Mouse (Mus musculus) layer of hippocampus, adult 18-20 months (tissue): ENCODE results near the gene Zan. TPM values are rescaled to one million over a fixed set of nuclear protein-coding genes. Genes with fewer than 3 reads are reported as not detected.
"Not testable (repeated sequence)": the region's sequence is repeated elsewhere in the genome, so short reads cannot be mapped to it uniquely, and the experiment has no call there.

ENCODE experiments used
- DNase-seq, 2 experiments: peaks; one replicate each; pipeline ENCODE4 v3.0.0; 2022; ENCODE audit warnings: low spot score in 2 of 2
- total RNA-seq, 2 experiments: library from RNA; stranded (reverse); gene quantifications; 2 replicates each; pipeline ENCODE4 v1.2.3; 2021

Gene Zan
- total RNA-seq, 2 experiments from 2014 or later: 0.15 to 0.33 TPM

GRCm38 (mm10) chr5:137501709-137502666, 25.1 kb upstream of the Zan start, which contains the start of gene Pop7:
Gene Pop7 (minus strand): TSS chr5:137502518.
- DNase-seq: peak; percentile 99 to 100

- DNase-seq: no peak
Observed at GRCm38 (mm10) chr5:137500186-137500585, 23.3 kb upstream of the Zan start.

- peak in 1 of 2 experiments; percentile 56 for DNase-seq
Observed at GRCm38 (mm10) chr5:137493831-137494230, 17.0 kb upstream of the Zan start.

DNA sequence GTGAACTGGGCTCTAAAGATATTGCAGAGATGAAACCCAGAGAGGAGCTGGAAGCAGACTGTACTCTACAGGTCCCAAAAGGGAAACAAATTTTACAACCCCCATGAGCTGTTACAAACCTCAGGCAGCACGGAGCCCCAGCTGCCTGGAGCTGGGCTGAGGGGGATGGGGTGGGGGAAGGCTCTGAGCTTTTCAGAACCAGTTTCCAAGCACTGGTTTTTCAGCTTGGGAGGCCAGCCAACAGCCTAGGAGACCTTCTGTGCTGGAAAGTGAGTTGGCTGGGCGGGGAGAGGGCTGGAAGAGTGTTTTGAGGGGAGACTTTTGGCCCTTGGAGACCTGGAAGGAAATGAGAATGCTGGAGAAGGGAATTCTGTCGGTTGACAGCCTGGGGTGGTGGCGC, 14.7 kb upstream of the Zan start:
- peak; percentile 54 to 70 for DNase-seq

DNA sequence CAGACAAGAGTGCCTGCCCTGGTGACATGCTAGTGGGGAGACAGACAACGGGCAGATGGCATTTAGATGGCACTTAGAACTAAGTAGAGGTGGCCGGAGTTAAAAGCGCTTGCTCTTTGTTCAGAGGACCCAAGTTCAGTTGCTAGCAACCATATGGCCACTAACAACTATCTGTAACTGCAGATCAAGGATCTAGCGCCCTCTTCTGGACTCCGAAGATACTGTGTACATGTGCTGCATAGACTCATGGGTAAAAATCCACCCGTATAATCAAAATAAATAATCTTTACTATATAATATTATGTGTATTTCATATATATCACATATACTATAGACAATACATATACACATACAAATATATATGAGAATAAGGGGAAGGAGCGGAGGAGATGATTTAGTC, 10.8 kb upstream of the Zan start:
- DNase-seq: no peak

DNA sequence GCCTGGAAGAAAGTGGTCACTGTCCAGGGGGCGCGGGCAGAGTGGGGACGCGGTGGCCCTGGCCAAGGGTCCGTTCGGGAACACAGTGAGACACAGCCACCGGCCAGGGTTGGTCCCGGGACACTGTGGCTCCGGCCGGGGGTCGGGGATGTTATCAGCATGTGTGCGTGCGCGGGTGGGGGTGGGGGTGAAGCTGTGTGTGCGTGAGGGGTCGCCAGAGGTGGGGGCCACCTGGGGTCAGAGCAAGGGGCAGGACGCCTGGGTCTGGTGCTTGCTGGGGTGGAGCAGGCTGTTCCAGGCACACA, 8.9 kb upstream of the Zan start:
- DNase-seq: no peak

DNA sequence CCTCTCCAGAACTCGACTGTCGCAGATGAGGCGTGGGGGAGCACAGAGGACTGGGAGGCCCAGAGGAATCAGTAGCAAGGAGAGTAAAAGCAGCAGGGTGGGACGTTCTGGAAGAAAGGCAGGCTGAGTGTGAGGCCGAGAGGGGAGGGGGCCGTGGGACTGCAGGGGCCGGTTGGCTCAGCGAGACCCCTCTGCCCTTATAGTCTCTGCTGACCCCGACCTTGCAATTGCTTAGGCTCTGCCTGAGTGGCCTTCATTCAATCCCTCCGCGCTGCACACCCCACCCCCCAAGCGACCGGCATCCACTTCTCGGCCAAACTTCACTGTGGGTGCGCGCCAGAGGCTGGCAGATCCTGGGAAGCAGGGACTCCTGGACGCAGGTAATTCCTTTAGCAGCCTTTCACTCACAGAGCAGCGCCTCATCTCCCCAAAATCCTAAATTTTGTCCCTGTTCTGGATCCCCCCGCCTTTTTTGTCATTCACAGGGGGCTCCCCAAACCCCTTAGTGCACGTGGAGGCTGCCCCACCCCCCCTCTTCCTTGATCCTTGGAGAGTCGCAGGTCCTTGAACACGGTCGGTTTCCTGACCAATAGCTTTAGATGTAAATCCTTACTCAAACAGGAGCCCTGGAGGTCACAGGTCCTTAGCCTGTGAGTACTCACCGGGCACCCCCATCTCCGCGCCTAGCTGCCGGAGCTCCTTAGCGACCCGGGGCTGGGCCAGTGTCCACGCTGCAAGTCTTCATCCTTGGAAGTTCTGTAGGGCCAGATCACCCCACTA, 8.4 kb upstream of the Zan start:
- no peak for DNase-seq

GRCm38 (mm10) chr5:137481897-137482296, 5.0 kb upstream of the Zan start:
- no peak for DNase-seq

GRCm38 (mm10) chr5:137481138-137481537, 4.3 kb upstream of the Zan start:
- DNase-seq: peak; percentile 64 to 93

GRCm38 (mm10) chr5:137474351-137474750, 2.5 kb downstream of the Zan start:
- no peak for DNase-seq

DNA sequence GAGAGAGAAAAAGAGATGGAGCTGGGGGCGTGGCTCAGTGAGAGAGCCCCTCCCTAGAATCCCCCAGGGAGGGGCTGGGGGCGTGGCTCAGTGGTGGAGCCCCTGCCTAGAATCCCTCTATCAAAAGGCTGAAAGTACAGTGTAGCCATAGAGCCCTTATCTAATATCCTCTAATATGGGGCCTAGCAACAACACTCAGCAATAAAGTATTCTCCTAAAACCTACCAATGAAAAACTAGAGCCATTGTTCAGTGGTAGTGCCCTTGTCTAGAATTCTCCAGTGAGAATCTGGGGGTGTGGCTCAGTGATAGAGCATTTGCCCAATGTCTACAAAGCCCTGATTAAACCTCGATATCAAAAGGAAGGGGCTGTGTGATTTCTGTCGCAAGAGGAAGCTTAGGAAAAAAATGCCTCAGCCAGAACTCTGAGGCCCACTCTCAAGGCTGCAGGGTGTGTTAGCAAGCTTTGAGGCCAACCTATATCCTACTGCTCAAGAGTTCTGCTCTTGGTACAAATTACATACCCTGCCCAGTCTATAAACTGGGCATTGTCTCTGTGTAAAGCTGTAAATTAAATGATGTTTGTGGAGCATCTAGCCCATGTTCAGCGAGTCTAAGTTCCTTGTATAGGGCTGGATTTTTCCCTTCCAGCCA, 4.5 kb downstream of the Zan start:
- DNase-seq: no peak

GRCm38 (mm10) chr5:137466946-137467345, 9.9 kb downstream of the Zan start:
- no peak for DNase-seq

- DNase-seq: peak in 1 of 2 experiments; percentile 44
Observed at GRCm38 (mm10) chr5:137465049-137465448, 11.8 kb downstream of the Zan start.

DNA sequence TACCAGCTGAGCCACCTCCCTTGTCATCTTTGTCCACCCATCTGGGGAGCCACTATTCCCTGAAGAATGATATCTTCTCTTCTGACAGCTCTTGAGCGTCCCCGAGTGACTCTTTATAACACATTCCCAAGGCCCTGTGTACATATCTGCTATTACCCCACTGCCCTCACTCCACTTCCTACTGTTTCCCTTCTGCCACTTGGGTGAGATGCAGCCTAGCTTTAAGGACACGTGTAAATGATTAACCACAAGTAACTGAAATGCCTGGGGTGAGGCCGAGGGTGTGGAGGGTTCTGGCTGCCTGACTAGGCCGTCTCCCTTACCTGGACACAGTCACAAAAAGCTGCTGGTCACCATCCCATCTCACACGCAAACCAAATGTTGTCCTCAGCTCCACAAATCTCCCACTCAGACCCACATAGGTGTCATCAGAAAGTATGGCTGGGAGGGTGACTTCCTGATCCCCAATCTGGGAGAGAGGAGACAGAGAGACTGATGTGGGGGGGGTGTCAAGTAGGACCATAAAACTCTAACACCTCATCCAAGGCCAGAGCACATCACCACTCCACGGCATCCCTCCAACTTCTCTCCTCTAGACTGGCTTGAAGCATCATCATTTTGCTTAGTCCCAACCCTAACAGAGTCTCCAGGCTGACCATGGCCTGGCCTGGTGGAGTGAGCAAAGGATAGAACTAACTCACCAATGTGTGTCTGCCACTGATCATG, 20.8 kb downstream of the Zan start:
- DNase-seq: no peak

DNA sequence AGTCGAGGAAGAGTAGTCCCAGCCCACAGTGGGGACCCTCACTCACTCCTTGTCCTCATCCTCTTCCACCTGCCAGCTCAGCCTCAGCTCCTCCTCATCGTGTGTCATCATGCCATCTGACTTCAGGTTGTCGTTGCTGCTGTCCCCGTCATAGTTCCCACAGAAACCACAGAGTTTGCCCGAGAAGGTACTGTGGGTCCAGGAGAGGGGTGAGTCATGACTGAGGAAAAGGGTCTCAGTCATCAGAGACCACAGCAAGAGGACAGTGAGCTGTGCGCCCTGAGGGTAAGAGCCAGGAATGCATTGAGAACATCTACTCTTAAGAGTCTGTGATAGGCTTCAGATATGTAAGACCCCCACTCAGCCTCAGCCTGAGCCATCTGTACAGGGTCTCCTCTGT, 21.7 kb downstream of the Zan start:
- no peak for DNase-seq

DNA sequence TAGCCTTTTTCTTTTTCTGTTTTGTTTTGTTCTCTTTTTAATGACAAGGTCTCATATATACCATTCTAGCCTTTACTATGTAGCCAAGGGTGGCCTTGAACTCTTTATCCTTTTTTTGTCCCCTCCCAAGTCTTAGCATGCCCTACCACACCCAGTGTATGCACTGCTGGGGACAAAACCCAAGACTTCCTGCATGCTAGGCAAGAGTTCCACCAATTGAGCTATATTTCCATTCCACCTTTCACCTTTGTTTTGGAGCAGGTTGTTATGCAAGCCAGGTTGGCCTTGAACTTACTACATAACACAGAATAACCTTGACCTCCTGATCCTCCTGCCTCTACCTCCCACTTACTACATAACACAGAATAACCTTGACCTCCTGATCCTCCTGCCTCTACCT, 31.3 kb downstream of the Zan start:
- no peak for DNase-seq

- DNase-seq: peak in 1 of 2 experiments; percentile 21
Observed at GRCm38 (mm10) chr5:137440216-137440855, 36.5 kb downstream of the Zan start.

GRCm38 (mm10) chr5:137433889-137434288, 43.0 kb downstream of the Zan start:
- peak in 1 of 2 experiments; percentile 16 for DNase-seq

- not testable (repeated sequence) for DNase-seq
Observed at GRCm38 (mm10) chr5:137430402-137430801, 46.5 kb downstream of the Zan start.

GRCm38 (mm10) chr5:137425648-137426047, 51.2 kb downstream of the Zan start:
- no peak for DNase-seq
